Mouse (Mus musculus): ENCODE results near the gene Il15. TPM values are rescaled to one million over a fixed set of nuclear protein-coding genes. Genes with fewer than 3 reads are reported as not detected.

The Il15 gene
- total RNA-seq, 2 experiments from 2014 or later, result 0.99 to 1.0 TPM

DNA sequence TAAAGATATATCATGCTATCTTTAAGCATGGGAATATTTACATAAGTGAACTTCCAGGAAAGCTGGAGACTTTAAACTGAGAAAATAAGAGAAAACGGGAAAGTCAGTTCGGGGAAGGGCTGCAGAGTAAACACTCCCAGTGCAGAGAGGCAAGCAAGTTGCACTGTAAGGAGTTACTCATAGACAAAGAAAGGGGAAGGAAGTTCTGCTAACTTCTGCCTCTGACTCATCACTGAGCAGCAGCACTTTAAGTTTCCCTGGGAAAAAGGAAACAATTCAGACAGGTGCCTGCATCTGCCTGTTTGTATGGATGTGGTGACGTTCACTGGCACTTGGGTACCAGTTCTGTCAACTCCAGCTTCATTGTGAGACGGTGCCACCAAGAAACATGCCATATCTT lies 28.6 kb downstream of the Il15 start:
- intact Hi-C loops (cut with DNase I), result no loop called here
- no peak for DNase-seq (ENCODE audit: extremely low spot score in 1 of 2, low spot score in 2 of 2)

DNA sequence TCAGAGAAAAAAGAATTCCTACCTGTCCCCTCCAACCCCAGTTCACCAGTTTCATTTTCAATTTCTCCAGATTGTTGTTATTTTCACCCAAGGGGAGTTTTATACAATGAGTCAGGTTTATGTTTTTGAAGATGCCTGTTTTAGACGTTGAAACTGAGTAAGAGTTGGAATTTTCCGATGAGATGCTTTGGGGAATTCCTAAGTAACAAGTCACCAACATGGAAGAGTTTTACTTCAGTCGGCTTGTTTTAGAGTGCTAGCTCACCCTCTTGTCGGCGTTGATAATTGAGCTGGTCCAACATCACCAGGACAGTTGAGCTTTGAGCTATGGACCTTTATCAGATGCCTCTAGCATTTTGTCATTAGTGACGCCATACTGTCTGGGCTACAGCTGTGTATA lies 30.2 kb downstream of the Il15 start:
- intact Hi-C loops (cut with DNase I), result no loop called here
- DNase-seq (ENCODE audit: extremely low spot score in 1 of 2, low spot score in 2 of 2), result no peak

DNA sequence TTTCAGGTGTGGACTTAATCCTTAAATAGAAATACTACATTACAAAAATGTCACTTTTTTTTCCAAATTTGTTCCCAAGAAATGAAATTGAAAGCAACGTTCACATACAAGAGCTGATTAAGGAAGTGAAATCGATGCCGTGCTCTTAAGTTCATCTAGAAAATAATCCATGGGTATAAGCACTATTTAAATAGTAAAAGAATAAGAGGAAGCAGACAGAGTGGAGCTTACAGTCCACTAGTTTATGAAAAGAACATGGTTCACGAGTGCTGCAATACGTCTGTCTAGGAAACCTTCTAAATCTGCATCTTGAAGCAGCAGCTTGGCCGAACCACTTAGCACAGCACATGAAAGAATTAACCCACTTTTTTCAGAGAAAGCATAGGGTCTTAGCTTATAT lies 32.4 kb downstream of the Il15 start:
- intact Hi-C loops (cut with DNase I), result no loop called here
- no peak for DNase-seq (ENCODE audit: extremely low spot score in 1 of 2, low spot score in 2 of 2)

DNA sequence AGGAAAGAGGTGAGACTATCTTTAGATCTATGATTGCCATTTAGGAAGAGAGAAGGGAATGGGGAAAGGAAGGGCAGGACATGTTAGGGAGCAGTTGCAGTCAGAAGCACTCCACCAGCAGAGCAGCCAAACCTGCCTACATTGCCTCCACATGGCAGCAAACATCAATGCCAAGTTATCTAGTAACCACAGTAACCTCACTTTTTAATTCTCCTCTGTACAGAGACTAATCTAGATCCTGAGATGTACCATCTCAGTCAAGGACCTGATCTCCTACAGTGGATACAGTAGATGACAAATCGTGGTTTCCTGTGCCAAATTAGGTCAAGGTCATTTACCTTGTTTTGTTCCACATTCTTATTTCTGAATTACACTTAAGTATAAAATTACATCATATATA lies 42.0 kb downstream of the Il15 start:
- DNase-seq (ENCODE audit: extremely low spot score in 1 of 2, low spot score in 2 of 2), result no peak

DNA sequence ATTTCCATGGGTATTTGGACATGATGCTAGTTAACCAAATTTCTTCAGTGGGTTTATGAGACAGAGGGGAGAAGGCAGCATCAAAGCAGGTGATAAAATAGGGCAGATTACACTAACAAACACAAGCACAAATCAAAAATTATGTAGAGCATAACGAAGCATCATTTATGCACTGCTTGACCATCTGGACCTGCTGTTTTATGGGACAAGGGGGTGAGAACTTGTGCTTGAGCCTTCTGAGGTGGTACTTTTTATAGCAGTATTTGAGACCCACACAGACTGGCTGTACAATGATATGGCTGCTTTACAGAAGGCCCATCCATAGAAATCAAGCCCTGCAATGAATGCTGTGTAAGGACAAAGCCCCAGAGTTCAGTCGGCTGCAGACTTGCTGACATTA lies 46.9 kb downstream of the Il15 start:
- DNase-seq (ENCODE audit: extremely low spot score in 1 of 2, low spot score in 2 of 2), result no peak
- intact Hi-C loops (cut with DNase I), result no loop called here

More for the DNA sequence above, 42.0 kb downstream of the Il15 start:
- intact Hi-C loops (cut with DNase I), result no loop called here

DNA sequence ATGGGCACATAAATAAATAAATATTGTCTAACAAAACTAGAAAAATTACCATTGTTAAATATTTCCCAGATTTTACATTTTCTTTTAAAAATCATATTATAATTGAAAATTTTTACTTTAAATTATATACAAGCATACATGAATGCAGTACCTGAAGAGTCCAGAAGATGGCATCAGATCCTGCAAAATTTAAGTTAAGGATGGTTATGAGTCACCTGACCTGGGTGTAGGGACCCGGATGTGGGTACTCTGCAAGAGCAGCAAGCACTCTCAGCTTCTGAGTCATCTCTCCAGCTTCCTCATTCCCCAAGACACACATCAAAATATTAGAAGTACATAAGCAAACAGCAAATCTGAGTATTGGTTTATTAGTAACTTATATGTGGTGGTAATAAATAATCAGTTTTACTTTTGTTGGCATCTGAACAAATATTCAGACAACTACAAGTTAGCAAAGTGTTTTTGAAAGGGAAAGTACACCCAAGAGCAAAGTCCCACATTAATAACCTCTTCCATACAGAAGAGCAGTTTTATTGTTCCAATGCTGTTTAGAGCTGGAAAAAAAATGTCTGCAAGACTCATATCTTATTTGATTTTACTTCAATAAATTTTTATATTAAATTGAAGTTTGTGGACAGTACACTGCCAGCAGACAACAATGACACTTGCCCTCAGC lies 51.6 kb downstream of the Il15 start:
- DNase-seq (ENCODE audit: extremely low spot score in 1 of 2, low spot score in 2 of 2), result no peak
- intact Hi-C loops (cut with DNase I), result no loop called here

DNA sequence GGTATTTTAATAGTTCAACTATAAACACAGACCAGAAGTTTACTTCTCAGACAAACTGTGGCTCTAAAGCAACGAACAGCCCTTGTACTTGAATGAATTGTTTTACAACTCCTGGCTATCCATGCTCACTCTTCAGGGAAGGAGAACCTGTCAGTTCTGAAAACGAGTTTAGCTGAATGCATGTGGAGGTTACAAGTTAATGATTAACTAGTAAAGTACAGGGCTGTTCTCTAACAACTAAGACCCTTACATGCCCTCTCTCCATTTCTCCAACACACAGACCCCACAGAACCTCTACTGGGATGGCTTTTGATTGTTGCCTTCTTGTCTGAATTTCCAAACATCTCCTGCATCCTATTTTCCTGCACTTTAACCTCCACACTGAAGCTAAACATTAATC lies 53.7 kb downstream of the Il15 start:
- intact Hi-C loops (cut with DNase I), result no loop called here
- DNase-seq (ENCODE audit: extremely low spot score in 1 of 2, low spot score in 2 of 2), result no peak

DNA sequence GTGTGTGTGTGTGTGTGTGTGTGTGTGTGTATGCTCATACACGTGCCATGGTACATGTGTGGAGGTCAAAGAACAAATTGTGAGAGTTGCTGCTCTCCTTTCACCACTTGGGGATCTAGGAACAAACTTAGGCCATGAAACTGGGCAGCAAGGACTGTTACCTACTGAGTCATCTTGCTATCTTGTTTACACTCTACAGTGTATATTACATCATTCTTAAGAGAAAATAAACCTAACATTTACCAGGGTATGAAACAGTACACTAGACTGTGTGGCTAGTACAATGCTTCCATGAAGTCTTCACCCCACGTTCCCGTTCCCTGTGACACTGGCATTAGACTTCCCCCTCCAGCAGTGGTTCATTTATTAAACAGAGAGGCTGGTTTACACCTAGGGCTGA lies 56.5 kb downstream of the Il15 start:
- DNase-seq (ENCODE audit: extremely low spot score in 1 of 2, low spot score in 2 of 2), result no peak
- intact Hi-C loops (cut with DNase I), result no loop called here

DNA sequence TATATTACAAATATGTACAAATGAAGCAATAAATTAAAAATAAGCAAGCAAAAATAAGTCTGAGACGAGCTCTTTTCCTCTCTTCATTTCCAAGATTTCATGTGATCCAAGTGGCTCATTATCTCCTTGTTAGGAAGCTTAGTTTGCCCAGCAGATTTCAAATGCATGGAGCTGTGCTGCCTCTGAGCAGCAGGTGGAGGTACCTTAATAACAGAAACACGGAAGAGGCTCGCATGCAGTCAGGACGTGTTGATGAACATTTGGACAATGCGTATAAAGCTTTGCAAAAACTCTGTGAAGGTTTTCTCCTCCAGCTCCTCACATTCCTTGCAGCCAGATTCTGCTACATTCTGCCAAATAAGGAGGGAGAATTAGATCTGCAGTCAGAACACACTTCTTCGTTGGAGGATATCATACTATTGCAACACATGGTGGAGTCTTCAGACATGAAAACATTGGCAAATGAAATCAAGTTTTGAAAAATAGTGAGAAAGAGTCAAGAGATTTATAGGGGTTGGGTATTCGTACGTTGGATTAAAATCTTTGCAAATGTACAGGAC lies 71.3 kb downstream of the Il15 start:
- intact Hi-C loops (cut with DNase I), result no loop called here
- no peak for DNase-seq (ENCODE audit: extremely low spot score in 1 of 2, low spot score in 2 of 2)

DNA sequence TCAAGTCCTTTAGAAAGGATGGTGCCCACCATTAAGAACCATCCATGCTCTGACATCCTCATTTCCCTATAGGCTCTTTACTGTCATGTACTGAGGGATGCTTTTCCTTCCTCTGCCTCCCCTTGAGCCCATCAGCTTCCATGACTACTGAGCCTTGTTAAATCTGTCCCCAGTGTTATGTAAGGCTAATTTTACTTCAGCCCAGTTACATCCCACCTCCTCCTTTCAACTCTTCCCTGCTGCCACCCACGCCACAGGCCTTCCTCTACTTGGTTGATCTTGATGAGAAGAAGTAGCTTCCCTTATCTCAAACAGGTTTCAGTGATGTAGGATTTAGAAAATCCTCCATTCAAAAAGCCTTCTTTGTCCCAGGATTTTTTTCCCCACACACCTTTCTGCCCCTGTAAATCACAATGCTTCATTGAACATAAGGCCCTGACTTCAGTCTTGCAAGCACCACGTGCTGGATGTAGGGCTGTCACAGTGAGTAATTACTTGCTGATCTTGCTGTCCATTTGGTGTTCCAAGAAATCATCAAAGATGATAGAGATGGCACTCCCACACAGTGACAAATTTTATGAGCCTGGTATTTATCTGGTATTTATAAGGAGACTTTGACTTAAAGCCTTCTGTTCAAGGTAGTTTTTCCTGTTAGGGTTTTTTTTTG lies 74.9 kb downstream of the Il15 start:
- intact Hi-C loops (cut with DNase I), result no loop called here
- peak in 1 of 2 experiments; percentile 18 for DNase-seq (ENCODE audit: extremely low spot score in 1 of 2, low spot score in 2 of 2)

DNA sequence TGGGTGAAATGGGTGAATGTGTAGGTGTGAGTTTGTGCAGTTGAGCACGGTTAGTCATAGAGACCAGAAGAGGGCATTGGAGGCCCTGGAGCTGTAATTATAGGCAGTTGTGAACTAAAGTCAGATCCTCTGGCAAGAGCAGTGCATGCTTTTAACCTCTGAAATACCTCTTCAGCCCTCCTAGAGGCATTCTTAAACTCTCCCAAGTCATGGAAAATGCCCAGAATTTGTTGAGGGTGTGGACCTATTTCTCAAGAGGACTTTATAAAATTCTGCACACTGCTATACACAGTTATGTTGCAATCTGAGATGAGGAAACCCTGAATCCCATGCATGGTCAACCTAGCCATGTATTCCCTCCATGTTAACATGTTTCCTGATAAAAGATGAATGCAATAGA lies 77.0 kb downstream of the Il15 start:
- no peak for DNase-seq (ENCODE audit: extremely low spot score in 1 of 2, low spot score in 2 of 2)
- intact Hi-C loops (cut with DNase I), result no loop called here

DNA sequence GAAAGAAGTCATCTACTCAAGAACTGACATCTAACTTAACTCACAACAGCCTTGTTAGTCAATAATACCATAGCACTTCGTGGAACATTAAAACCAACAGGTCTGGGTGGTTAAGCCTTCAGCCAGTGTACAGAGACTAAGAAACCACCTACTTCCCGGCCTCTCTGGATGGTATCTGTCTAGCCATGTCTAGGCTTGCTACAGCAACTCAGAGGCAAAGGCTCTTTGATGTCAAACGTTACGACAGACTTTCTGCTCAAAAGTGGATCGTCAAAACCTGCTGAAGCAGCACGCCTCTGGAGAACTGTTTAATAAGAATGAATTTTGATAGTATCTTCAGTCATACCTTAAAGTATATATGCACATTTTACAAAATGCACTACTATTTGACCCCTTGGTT lies 77.4 kb downstream of the Il15 start:
- DNase-seq (ENCODE audit: extremely low spot score in 1 of 2, low spot score in 2 of 2), result no peak
- intact Hi-C loops (cut with DNase I), result no loop called here

DNA sequence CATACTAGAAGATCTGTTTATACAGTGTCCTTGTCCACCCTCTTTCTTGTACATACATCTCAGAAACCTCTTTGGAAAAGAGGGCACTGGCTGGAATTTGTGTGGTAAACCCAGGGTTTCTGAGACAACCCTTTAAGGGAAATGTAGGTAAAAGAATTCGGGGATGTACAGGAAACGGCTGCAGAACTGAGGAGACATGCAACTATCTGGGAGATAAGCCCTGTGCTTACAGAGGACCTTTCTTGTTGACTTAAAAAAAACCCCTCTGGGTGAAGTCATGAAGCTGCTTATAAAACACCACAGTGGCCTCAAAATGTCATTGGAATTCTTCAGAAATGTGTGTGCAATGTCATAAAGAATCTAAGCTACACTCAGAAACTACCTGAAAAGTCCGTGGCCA lies 85.6 kb downstream of the Il15 start:
- no peak for DNase-seq (ENCODE audit: extremely low spot score in 1 of 2, low spot score in 2 of 2)
- intact Hi-C loops (cut with DNase I), result no loop called here

DNA sequence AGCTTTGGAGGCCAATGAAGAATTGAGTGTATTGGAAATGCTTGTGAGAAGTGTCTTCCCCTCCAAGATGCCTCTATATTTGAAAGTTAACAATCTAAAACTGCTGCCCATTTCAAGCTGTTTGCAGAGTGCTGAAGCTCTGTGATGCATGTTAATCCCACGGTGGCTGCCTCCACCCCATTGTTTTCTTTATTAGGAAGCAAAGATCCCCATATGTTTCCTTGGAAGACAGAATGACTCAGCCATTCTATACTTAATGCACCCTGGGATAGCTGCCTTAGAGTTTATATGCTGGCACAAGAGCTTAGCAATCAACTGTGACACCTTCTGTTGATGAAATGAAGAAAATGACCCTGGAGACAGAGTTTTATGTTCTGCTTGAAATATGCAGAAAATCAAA lies 96.6 kb downstream of the Il15 start:
- intact Hi-C loops (cut with DNase I), result no loop called here
- DNase-seq (ENCODE audit: extremely low spot score in 1 of 2, low spot score in 2 of 2), result no peak

DNA sequence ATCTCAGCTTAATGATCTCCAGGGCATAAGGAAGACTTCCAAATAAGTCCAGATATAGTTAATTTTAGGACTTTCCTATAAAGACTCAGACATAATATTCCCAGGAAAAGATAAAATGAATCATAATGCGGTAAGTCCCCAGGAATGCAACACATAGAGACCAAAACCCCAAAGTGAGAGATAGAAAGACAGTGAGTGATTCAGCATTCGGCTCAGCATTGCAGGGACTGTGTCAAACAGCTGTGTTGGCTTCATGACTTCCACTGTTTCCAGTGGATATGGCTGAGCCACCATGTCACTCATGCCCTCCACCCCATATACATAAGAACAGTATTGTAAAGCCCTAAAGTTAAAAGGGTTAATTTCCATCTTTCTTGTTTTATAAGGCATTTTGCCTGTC lies 106.8 kb downstream of the Il15 start:
- intact Hi-C loops (cut with DNase I), result no loop called here
- DNase-seq (ENCODE audit: extremely low spot score in 1 of 2, low spot score in 2 of 2), result no peak

DNA sequence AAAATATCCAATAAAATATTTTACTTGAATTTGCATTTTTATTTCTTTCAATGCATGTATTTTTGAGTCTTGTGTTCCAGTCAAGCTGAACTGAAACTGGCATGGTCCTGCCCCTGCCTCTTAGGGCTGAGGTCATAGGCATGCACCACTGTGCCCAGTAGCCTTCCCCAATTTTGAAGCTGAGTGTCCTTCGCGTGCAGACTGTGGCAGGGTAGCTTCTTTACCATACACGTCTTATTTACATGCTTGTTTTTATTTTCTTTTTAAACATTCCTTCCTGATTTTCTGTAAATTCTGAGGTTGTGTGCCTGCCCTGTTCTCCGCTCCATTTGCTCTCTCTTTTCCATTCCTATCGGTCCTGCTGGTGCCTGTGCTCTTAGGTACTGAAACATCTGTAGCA lies 111.4 kb downstream of the Il15 start:
- intact Hi-C loops (cut with DNase I), result no loop called here
- no peak for DNase-seq (ENCODE audit: extremely low spot score in 1 of 2, low spot score in 2 of 2)

DNA sequence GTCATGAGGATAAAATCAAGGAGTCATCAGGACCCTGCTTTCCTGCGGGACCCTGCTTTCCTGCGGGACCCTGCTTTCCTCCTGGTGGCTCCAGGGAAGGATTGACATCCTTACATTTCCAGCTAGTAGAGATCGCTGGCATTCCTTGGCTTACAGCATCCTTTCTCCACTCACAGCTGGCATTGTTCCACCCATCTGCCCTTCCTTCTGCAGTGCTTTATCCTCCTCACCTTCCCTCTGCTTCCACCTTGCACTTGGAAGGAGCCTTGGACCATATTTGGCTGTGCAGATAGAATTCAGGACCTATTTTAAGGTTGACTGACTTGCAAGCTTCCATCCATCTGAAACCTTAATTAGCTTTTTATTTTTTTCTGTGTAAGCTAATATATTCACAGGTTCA lies 117.2 kb downstream of the Il15 start:
- intact Hi-C loops (cut with DNase I), result no loop called here
- no peak for DNase-seq (ENCODE audit: extremely low spot score in 1 of 2, low spot score in 2 of 2)

DNA sequence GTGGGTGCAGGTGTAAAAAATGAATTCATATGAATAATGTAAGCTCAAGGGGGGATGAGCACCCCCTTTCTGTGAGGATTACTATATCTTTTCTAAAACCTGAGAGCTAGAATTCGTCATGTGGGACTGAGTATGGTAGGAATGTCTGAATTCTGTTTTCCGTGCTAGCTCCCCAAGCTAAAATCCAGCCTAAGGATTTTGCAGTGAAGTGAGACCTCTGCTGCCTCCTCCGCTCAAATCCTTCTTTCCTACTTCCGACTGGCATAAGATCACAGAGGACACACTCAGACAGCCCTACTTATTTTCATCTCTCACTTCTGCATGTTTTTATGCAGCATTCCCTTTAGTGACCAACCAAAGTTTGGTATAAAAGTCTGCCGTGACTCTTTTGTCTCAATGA lies 121.0 kb downstream of the Il15 start:
- DNase-seq (ENCODE audit: extremely low spot score in 1 of 2, low spot score in 2 of 2), result no peak
- intact Hi-C loops (cut with DNase I), result no loop called here

Data from left cerebral cortex, postnatal 10 days (tissue).